Mouse (Mus musculus): ENCODE data around the gene Sh3rf1. TPM values are rescaled to one million over a fixed set of nuclear protein-coding genes. Genes with fewer than 3 reads are reported as not detected.

Sh3rf1 gene
- polyA plus RNA-seq, 1 experiment from 2014 or later, result 22.4 TPM

GRCm38 (mm10) chr8:61282303-61283168 lies 58.9 kb downstream of the Sh3rf1 start:
- WGBS, result 44% methylated on average over 10 of the region's 10 CpGs
- peak overlapping the region; percentile 37; the same call in 1 of the 2 replicates for H3K4me2 ChIP-seq
- 0 out of 2 replicates have a peak, but pooled peaks have one; percentile 7 for ATAC-seq (replicated peaks; ENCODE audit: low FRiP score)

GRCm38 (mm10) chr8:61283169-61284081 lies 59.8 kb downstream of the Sh3rf1 start:
- Histone ChIP-seq H3K36me3 (peaks cover 8% of the 10 kb centered on the region), H3K4me3 (replicated peaks) (no peak overlapping the region), H3K4me1 (peaks cover 74% of the 10 kb centered on the region), H3K4me2 (peak overlapping the region; percentile 37), H3K9me3 (replicated peaks) (no peaks in the 10 kb centered on the region), H3K27me3 (no peaks in the 10 kb centered on the region), H3K9ac (no peak overlapping the region), H3K27ac (peak overlapping the region; percentile 87)
- 5% methylated on average over 12 of the region's 12 CpGs for WGBS
- peak; percentile 76 for ATAC-seq (replicated peaks; ENCODE audit: low FRiP score)

More at GRCm38 (mm10) chr8:61282303-61283168, 58.9 kb downstream of the Sh3rf1 start:
- Histone ChIP-seq H3K36me3 (peaks cover 8% of the 10 kb centered on the region), H3K27ac (peak overlapping the region; percentile 87), H3K4me3 (replicated peaks) (no peak overlapping the region), H3K27me3 (no peaks in the 10 kb centered on the region), H3K9me3 (replicated peaks) (no peaks in the 10 kb centered on the region), H3K4me1 (peaks cover 72% of the 10 kb centered on the region), H3K9ac (no peak overlapping the region)

DNA sequence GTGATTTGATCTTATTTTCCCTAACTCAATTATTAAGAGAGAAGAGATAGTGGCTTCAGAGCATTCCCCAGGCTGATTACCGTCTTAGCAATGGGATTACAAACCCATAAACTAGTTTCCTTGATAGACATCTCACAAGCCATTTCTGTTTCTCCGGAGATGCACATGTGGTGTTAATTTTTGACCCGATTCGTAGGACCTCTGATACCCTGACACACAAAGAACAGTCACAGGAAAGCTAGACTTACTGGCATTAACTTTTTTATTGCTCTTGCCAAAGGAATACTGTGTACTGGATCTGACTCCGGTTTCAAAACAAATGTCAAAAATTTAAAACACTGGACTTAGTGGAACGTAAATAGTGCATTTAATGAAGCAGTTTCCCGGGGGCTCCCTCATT lies 62.2 kb downstream of the Sh3rf1 start:
- Histone ChIP-seq H3K9me3 (replicated peaks) (no peaks in the 10 kb centered on the region), H3K4me2 (peak overlapping the region; percentile 24), H3K36me3 (no peaks in the 10 kb centered on the region), H3K27ac (peak overlapping the region; percentile 45; the same call in 1 of the 2 replicates), H3K4me1 (peaks cover 87% of the 10 kb centered on the region), H3K4me3 (replicated peaks) (no peak overlapping the region), H3K27me3 (no peaks in the 10 kb centered on the region), H3K9ac (no peak overlapping the region)
- no peak for ATAC-seq (replicated peaks; ENCODE audit: low FRiP score)
- WGBS, result 18% methylated on average over 7 of the region's 7 CpGs

- Histone ChIP-seq H3K4me2 (peak overlapping the region; percentile 24), H3K27me3 (no peaks in the 10 kb centered on the region), H3K27ac (peak overlapping the region; percentile 45; the same call in 1 of the 2 replicates), H3K4me3 (replicated peaks) (no peak overlapping the region), H3K9me3 (replicated peaks) (no peaks in the 10 kb centered on the region), H3K36me3 (no peaks in the 10 kb centered on the region), H3K9ac (no peak overlapping the region), H3K4me1 (peaks cover 87% of the 10 kb centered on the region)
- WGBS, result 24% methylated on average over 7 of the region's 7 CpGs
- ATAC-seq (replicated peaks; ENCODE audit: low FRiP score), result no peak
These were observed 62.7 kb downstream of the Sh3rf1 start for GRCm38 (mm10) chr8:61286394-61286793.

DNA sequence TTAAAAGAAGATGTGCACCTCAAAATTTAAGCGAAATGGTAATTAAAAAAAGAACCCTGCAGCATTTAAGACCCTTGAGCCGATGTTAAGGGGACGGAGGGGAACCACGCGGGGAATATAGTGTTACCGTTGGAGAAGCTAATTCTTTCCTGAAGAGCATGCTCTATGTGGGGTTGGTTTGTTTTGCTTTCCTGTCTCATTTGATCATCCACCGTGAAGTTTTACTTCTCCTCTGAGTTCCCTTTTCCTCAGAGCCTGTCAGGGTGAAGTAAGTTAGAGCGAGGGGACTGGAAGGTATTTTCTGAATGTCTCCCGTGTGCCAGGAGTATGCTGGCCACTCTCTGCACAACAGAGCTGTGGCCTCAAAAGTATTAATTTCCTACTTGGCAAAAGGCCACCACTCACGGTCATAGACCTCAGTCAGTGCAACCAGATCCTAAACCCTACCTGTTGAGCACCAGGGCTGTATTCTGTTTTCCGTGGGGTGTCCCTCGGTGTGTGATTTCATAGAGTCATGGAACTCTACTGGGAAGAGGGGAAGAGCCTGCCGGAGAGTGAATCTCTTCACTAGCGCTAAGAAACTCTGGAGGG lies 63.2 kb downstream of the Sh3rf1 start:
- no peaks in the 10 kb centered on the region for H3K27me3 ChIP-seq
- peaks cover 82% of the 10 kb centered on the region for H3K4me1 ChIP-seq
- WGBS, result 36% methylated on average over 14 of the region's 14 CpGs
- H3K4me3 ChIP-seq (replicated peaks), result no peak overlapping the region
- H3K9ac ChIP-seq, result no peak overlapping the region
- H3K4me2 ChIP-seq, result peak overlapping the region; percentile 24
- no peaks in the 10 kb centered on the region for H3K36me3 ChIP-seq
- H3K9me3 ChIP-seq (replicated peaks), result no peaks in the 10 kb centered on the region
- H3K27ac ChIP-seq, result peak overlapping the region; percentile 45; the same call in 1 of the 2 replicates
- ATAC-seq (replicated peaks; ENCODE audit: low FRiP score), result peak; percentile 23; the same call in 1 of the 2 replicates

DNA sequence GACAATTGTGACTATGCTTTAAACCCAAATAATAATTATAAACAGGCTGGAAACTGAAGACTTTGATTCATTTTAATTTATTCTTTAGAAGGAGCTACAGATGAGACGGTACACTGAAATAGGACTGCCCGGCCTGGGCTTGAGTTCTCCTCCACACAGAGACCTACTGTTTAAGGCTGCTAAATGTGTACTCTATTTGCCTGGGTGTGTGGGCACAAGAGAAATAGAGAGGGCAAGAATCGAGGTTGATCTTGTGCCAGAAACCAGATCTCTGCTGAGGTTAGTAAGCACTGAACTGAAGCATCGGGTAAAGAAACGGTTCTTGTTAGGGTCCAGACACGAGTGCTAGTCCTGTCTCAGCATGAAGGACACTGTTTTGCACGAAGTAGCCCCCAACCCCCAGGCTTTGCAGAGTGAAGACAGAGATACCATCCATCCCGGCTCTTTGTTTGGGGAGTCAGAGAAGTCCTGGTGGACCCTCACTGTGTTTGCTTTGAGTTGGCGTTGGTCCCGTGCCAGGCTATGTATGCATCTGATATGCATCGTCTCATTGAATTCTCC lies 64.4 kb downstream of the Sh3rf1 start:
- 60% methylated on average over 11 of the region's 11 CpGs for WGBS
- Histone ChIP-seq H3K4me1 (peaks cover 70% of the 10 kb centered on the region), H3K4me3 (replicated peaks) (no peak overlapping the region), H3K27ac (peak overlapping the region; percentile 71), H3K27me3 (no peaks in the 10 kb centered on the region), H3K4me2 (0 out of 2 replicates have a peak overlapping the region, but pooled peaks have one; percentile 8), H3K9me3 (replicated peaks) (no peaks in the 10 kb centered on the region), H3K36me3 (no peaks in the 10 kb centered on the region), H3K9ac (no peak overlapping the region)
- ATAC-seq (replicated peaks; ENCODE audit: low FRiP score), result no peak

DNA sequence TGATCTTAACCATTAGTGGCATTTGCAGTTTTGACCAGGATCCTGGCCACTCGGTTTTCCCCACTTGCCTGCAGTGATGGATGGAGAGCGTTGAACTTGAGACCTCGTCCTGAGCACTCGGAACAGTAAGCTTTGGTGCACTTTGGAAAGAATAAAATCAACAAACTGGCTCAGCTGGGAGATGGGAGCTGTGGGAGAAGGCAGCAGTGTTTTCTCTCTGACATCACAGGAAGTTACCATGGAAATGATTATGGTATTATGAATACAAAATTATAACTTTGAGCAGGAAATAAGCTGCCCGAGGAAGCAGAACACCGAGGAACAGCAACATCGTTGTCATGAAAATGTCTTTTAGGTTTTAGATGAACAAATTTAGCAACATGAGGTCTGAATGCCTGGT lies 65.0 kb downstream of the Sh3rf1 start:
- Histone ChIP-seq H3K9me3 (replicated peaks) (no peaks in the 10 kb centered on the region), H3K4me3 (replicated peaks) (no peak overlapping the region), H3K4me2 (0 out of 2 replicates have a peak overlapping the region, but pooled peaks have one; percentile 8), H3K4me1 (peaks cover 64% of the 10 kb centered on the region), H3K36me3 (no peaks in the 10 kb centered on the region), H3K9ac (no peak overlapping the region), H3K27ac (peak overlapping the region; percentile 71), H3K27me3 (no peaks in the 10 kb centered on the region)
- 26% methylated on average over 7 of the region's 7 CpGs for WGBS
- no peak for ATAC-seq (replicated peaks; ENCODE audit: low FRiP score)

GRCm38 (mm10) chr8:61295040-61295439 lies 71.4 kb downstream of the Sh3rf1 start:
- Histone ChIP-seq H3K4me1 (peaks cover 9% of the 10 kb centered on the region), H3K9ac (no peak overlapping the region), H3K27ac (no peak overlapping the region), H3K4me3 (replicated peaks) (no peak overlapping the region), H3K9me3 (replicated peaks) (no peaks in the 10 kb centered on the region), H3K4me2 (no peak overlapping the region), H3K36me3 (no peaks in the 10 kb centered on the region), H3K27me3 (no peaks in the 10 kb centered on the region)
- WGBS, result 92% methylated on average over 4 of the region's 4 CpGs
- no peak for ATAC-seq (replicated peaks; ENCODE audit: low FRiP score)

- Histone ChIP-seq H3K27ac (no peak overlapping the region), H3K9me3 (replicated peaks) (no peaks in the 10 kb centered on the region), H3K4me2 (no peak overlapping the region), H3K9ac (no peak overlapping the region), H3K27me3 (no peaks in the 10 kb centered on the region), H3K36me3 (no peaks in the 10 kb centered on the region), H3K4me1 (peaks cover 7% of the 10 kb centered on the region; the same call in 1 of the 2 replicates), H3K4me3 (replicated peaks) (no peak overlapping the region)
- 76% methylated on average over 12 of the region's 12 CpGs for WGBS
- no peak for ATAC-seq (replicated peaks; ENCODE audit: low FRiP score)
These were observed 71.8 kb downstream of the Sh3rf1 start for GRCm38 (mm10) chr8:61295441-61295840.

- Histone ChIP-seq H3K4me1 (peaks cover 14% of the 10 kb centered on the region), H3K4me2 (no peak overlapping the region), H3K27ac (no peak overlapping the region), H3K36me3 (no peaks in the 10 kb centered on the region), H3K9me3 (replicated peaks) (no peaks in the 10 kb centered on the region), H3K4me3 (replicated peaks) (no peak overlapping the region), H3K9ac (no peak overlapping the region), H3K27me3 (no peaks in the 10 kb centered on the region)
- 65% methylated on average over 4 of the region's 4 CpGs for WGBS
- ATAC-seq (replicated peaks; ENCODE audit: low FRiP score), result no peak
These were observed 75.2 kb downstream of the Sh3rf1 start for GRCm38 (mm10) chr8:61298828-61299227.

- ATAC-seq (replicated peaks; ENCODE audit: low FRiP score), result no peak
- H3K9ac ChIP-seq, result no peak overlapping the region
- H3K4me2 ChIP-seq, result no peak overlapping the region
- H3K36me3 ChIP-seq, result no peaks in the 10 kb centered on the region
- H3K4me3 ChIP-seq (replicated peaks), result no peak overlapping the region
- H3K4me1 ChIP-seq, result peaks cover 18% of the 10 kb centered on the region
- H3K27ac ChIP-seq, result peak overlapping the region; percentile 23; the same call in 1 of the 2 replicates
- no peaks in the 10 kb centered on the region for H3K27me3 ChIP-seq
- no peaks in the 10 kb centered on the region for H3K9me3 ChIP-seq (replicated peaks)
- WGBS, result 62% methylated on average over 18 of the region's 18 CpGs
These were observed 77.8 kb downstream of the Sh3rf1 start for GRCm38 (mm10) chr8:61301298-61302028.

Data from kidney, embryonic 15.5 days (tissue).